Mouse (Mus musculus) liver, embryonic 13.5 days (tissue): Measurements from ENCODE around the gene Rln3. TPM values are rescaled to one million over a fixed set of nuclear protein-coding genes. Genes with fewer than 3 reads are reported as not detected.
"Not testable (repeated sequence)": the region's sequence is repeated elsewhere in the genome, so short reads cannot be mapped to it uniquely, and the experiment has no call there.

Experiments used
- ATAC-seq: fragments of 200-750 bp; cut with Nextera tagmentation; 2 replicates; pipeline ENCODE4 v1.8.0; 2017; ENCODE audit warnings: low read depth, mild to moderate bottlenecking, moderate number of reproducible peaks, moderate library complexity
- DNase-seq: peaks from one replicate; pipeline ENCODE4 v3.0.0; 2022
- H3K27ac ChIP-seq: fragments of 300-500 bp; sonication (generic); 2 replicates; pipeline ENCODE4 v1.5.1; 2015; ENCODE audit warnings: moderate library complexity, mild to moderate bottlenecking, inconsistent platforms
- H3K27me3 ChIP-seq: fragments of 300-500 bp; sonication (generic); 2 replicates; pipeline ENCODE4 v1.6.1; 2015; ENCODE audit warnings: mild to moderate bottlenecking, inconsistent platforms
- H3K36me3 ChIP-seq: fragments of 300-500 bp; sonication (generic); 2 replicates; pipeline ENCODE4 v1.6.1; 2015; ENCODE audit warnings: mild to moderate bottlenecking, inconsistent platforms
- H3K4me1 ChIP-seq: fragments of 300-500 bp; sonication (generic); replicated peaks from 2 replicates; pipeline ENCODE4 v1.6.1; 2015; ENCODE audit warnings: inconsistent platforms
- H3K4me2 ChIP-seq: fragments of 300-500 bp; sonication (generic); 2 replicates; pipeline ENCODE4 v1.6.1; 2015; ENCODE audit warnings: inconsistent platforms, mild to moderate bottlenecking, moderate library complexity
- H3K4me3 ChIP-seq: fragments of 300-500 bp; sonication (generic); replicated peaks from 2 replicates; pipeline ENCODE4 v1.5.1; 2015; ENCODE audit warnings: mild to moderate bottlenecking, inconsistent platforms
- H3K9ac ChIP-seq: fragments of 300-500 bp; sonication (generic); 2 replicates; pipeline ENCODE4 v1.6.1; 2015; ENCODE audit warnings: mild to moderate bottlenecking, inconsistent platforms
- H3K9me3 ChIP-seq: fragments of 300-500 bp; sonication (generic); replicated peaks from 2 replicates; pipeline ENCODE4 v1.6.1; 2016; ENCODE audit warnings: inconsistent platforms
- WGBS: fragments of 180-500 bp; shearing (Covaris S2); methylation state at CpG from one replicate; pipeline ENCODE4 v1.1.7; 2015; ENCODE audit not compliant: insufficient replicate concordance; 5-methylcytosine and 5-hydroxymethylcytosine counted together
- polyA plus RNA-seq: library from polyadenylated mRNA; unstranded; fragments of >200 nt; fragmentation: Nextera tagmentation; extraction: Ambion mirVana; gene quantifications from 2 replicates; pipeline ENCODE4 v1.2.1, GENCODE M21; 2015

Rln3 gene
- polyA plus RNA-seq, 1 experiment from 2014 or later = not detected

DNA sequence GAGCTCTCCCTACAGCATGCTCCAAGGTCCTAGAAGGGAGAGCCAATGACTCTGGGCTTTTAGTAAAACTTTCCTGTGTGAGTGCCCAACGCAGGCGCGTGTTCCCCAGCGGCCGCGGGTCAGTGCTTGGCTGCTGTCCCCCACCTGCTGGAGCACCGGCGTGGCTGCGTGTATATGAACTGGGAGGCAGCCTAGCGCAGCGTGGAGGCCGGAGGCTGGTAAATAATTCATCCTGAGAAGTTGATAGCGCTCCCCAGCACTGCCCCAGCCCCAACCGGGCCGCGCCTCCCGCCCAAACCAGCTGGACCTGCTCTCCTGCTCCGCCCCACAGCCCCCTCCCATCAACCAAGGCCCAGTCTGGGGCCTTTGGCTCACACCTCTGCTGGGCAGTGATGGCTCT is 23.7 kb downstream of the Rln3 start, which contains the start of gene Palm3:
TSS of gene Palm3 (plus strand) at position 376 of the 400 bp plus-strand sequence.
- H3K27ac ChIP-seq = no peak within 1 kb of the TSS
- peaks cover 15% of the 10 kb centered on the region for H3K4me1 ChIP-seq
- DNase-seq (no peak), ATAC-seq (no peak)
- no peaks in the 10 kb centered on the region for H3K36me3 ChIP-seq
- H3K4me3 ChIP-seq = no peak within 1 kb of the TSS
- no peaks in the 10 kb centered on the region for H3K9me3 ChIP-seq
- 17% methylated on average over 18 of the region's 18 CpGs for WGBS
- H3K27me3 ChIP-seq = peaks cover 75% of the 10 kb centered on the region
- no peak within 1 kb of the TSS for H3K9ac ChIP-seq
- 0 out of 2 replicates have a peak within 1 kb of the TSS, but pooled peaks have one; percentile 2 for H3K4me2 ChIP-seq

DNA sequence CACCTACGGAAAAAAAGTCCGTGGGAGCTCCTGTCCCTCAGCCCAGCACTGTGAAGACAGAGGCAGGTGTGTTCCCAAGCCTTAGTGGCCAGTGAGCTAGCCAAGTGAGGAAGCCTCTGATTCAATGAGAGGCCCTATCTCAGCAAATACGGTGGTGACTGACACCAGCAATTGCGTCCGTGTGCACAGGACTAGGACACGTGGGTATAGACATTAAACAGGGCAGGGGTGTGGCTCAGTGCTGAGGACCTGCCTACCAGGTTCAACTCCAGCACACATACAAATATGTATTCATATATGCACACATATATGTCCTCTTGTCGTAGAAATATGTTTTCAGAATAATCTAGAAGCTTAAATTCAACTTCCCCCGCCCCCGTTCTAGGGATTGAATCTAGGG is 25.1 kb downstream of the Rln3 start:
- no peak overlapping the region for H3K27ac ChIP-seq
- WGBS = 62% methylated on average over 9 of the region's 9 CpGs
- peaks cover 10% of the 10 kb centered on the region; the same call in 1 of the 2 replicates for H3K4me1 ChIP-seq
- no peak overlapping the region for H3K9ac ChIP-seq
- H3K36me3 ChIP-seq = no peaks in the 10 kb centered on the region
- H3K4me3 ChIP-seq = no peak overlapping the region
- no peak overlapping the region for H3K4me2 ChIP-seq
- peaks cover 67% of the 10 kb centered on the region for H3K27me3 ChIP-seq
- no peak for DNase-seq
- no peaks in the 10 kb centered on the region for H3K9me3 ChIP-seq
- ATAC-seq = no peak

DNA sequence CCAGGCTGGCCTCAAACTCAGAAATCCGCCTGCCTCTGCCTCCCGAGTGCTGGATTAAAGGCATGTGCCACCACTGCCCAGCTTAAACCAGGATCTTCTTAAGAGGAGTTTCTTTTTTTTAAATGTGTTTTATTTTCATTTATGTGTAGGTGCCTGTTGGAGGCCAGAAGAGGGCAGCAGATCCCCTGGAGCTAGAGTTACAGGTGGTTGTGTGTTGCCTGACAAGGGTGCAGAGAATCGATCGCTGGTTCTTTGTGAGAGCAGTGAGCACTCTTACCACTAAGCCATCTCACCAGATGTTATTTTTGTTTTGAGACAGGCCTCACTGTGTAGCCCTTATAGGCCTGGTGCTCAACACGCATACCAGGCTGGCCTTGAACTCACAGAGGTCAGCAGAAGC is 29.0 kb downstream of the Rln3 start:
- ATAC-seq = no peak

DNA sequence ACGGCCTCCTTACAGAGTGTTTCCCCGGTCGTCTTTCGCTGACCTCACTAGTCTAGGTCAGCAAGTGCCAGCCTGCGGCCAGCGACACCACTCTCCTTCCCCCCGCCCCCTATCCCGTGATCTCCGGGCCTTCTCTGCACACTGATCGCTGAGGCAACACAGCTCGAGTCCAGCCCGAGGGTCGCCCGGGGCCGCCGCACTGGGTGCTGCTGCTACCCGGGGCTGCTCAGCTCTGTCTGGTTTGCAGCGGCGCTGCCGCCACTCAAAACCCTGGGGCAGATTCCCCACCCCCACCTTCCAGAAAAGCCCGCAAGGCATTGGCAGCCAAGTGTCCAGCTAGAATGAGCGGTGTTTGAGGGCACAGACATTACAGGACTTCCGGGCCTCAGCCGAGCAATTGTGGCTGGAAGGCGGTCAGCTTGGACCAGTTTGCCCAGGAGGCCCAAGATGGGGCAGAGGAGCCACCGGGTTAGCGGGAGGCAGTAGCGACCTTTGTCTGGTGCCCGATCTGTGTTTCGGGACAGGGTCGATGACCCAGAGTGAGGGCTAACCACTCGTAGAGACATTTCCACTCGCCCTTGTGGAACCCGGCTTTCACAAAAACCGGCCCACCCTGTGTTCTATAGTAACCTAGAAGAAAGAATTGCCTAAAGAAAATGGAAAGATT is 32.2 kb downstream of the Rln3 start:
- ATAC-seq = 0 out of 2 replicates have a peak, but pooled peaks have one; percentile 11
- H3K9ac ChIP-seq = no peak overlapping the region

More for the DNA sequence above, 29.0 kb downstream of the Rln3 start:
- H3K4me1 ChIP-seq = peaks cover 19% of the 10 kb centered on the region
- no peak overlapping the region for H3K27ac ChIP-seq
- no peak overlapping the region for H3K4me2 ChIP-seq
- H3K4me3 ChIP-seq = no peak overlapping the region
- H3K27me3 ChIP-seq = peaks cover 64% of the 10 kb centered on the region
- WGBS = 73% methylated on average over 5 of the region's 5 CpGs
- no peak overlapping the region for H3K9ac ChIP-seq
- no peaks in the 10 kb centered on the region for H3K36me3 ChIP-seq
- H3K9me3 ChIP-seq = no peaks in the 10 kb centered on the region
- DNase-seq = no peak

DNA sequence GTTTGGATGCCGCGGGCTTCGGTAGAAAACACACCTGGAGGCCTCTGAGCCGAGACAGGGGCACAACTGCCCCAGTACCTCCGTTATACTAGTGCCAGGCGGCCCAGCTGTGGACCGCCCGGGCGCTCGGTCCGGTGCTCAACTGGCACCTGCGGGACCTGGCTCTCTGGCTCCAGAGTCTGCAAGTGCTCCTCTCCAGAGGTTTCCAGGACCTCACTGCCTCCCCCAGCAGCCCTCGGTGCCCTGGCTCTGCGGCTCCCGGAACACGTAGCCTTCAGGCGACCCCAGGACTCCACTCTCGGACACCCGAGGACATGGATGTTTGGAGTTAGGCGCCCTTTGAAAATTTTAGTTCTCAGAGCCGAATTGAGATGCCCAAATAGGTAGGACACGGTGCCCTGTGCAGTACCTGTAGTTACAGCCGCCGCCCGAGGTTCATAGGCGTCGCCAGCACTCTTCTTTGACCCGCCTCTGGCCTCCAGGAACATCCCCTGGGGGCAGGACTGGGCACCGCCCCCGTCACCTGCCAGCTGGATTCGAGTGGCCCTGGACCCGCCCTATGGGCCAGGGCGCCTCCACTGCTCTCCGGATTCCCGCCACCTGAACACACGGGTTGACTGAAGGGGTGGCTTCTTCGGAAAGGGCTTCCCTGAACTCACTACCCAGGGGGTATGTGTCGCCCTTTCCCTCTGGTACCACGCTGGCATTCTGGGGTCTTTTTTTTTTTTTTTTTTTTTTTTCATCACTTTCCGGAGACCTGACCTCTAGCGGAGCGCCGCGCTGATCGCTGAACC is 32.9 kb downstream of the Rln3 start, which contains the start of gene 2210011C24Rik:
TSS of gene 2210011C24Rik (minus strand) at position 467 of the 794 bp plus-strand sequence.
- Histone ChIP-seq H3K4me2 (peak within 1 kb of the TSS; percentile 71), H3K4me1 (peaks cover 23% of the 10 kb centered on the region), H3K9ac (no peak within 1 kb of the TSS), H3K27ac (no peak within 1 kb of the TSS), H3K4me3 (peak within 1 kb of the TSS; percentile 56), H3K9me3 (no peaks in the 10 kb centered on the region), H3K27me3 (peaks cover 57% of the 10 kb centered on the region), H3K36me3 (no peaks in the 10 kb centered on the region)
- WGBS = under 1% methylated on average over 45 of the region's 45 CpGs
- ATAC-seq (no peak), DNase-seq (no peak)

More for the DNA sequence above, 32.2 kb downstream of the Rln3 start:
- H3K27ac ChIP-seq = no peak overlapping the region
- no peak for DNase-seq
- H3K4me3 ChIP-seq = peak overlapping the region; percentile 56
- no peaks in the 10 kb centered on the region for H3K36me3 ChIP-seq
- 10% methylated on average over 35 of the region's 35 CpGs for WGBS
- H3K27me3 ChIP-seq = peaks cover 61% of the 10 kb centered on the region
- H3K4me1 ChIP-seq = peaks cover 23% of the 10 kb centered on the region
- no peaks in the 10 kb centered on the region for H3K9me3 ChIP-seq
- peak overlapping the region; percentile 71 for H3K4me2 ChIP-seq

DNA sequence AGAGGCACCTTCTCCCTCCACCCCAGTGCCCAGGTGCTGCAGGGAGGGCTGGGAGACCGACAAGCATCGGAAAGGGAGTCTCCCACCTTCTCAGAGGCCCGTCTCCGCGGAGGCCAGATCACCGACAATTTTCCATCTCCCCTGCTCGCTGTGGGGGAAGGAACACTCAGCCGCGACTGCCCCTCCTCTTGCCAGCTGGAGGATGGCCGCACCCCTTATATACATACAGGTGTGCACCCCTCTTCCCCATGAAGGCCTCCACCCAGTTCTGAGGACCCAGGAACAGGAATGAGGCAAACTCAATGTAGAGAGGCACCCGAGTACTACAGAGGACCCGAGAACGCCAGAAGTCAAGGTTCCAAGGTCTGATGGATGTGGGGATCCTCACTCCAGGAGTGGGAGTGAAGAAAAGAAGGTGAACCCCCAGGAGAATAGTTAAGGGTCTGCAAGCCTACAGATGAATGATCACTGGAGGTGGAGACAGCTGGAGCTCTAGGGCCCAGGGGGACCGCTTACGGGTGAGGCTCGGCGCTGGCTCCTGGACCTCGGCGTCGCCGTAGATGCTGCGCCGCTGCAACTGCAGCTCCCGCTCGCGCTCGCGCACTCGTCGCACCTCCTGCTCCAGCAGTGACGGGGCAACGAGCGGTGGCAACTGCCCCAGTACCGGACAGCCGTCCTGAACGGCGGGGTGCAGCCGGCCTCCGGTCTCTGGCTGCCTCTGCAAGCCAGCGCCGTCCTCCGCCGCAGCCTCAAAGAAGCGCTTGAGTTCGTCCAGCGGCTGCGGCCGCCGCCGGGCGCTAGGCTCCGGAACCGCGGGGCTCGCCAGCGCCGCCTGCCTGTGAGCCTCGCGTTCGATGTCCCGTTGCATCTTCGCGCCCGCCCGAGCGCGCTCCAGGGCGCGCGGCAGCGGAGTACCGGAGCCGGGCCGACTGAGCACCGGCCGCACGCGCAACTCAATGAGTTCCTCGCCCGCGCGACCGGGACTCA is 33.9 kb downstream of the Rln3 start:
- Histone ChIP-seq H3K4me2 (peak overlapping the region; percentile 71), H3K4me1 (peaks cover 23% of the 10 kb centered on the region), H3K9ac (no peak overlapping the region), H3K4me3 (peak overlapping the region; percentile 56), H3K27me3 (peaks cover 55% of the 10 kb centered on the region), H3K36me3 (no peaks in the 10 kb centered on the region), H3K27ac (no peak overlapping the region), H3K9me3 (no peaks in the 10 kb centered on the region)
- 3% methylated on average over 83 of the region's 83 CpGs for WGBS
- DNase-seq (peak; percentile 32), ATAC-seq (peak; percentile 22; the same call in 1 of the 2 replicates)

DNA sequence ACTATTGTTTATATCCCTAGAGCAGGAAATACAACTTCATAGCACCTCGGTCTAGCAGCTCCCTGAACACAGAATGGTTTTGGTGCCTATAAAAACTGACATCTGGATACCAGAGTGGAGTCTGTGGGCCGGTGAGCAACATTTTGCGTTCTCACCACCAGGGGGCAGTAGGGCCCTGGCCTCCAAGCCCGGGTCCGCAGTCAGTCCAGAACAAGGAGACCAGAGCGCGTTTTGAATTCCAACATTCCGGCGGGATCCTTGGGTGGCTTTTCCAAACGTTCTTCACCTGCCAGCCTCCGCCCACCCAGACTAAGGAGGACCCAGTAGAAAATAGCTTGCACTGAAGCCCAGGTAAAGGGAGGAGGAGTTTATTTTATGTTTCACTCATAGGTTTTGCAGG is 34.9 kb downstream of the Rln3 start:
- ATAC-seq (no peak), DNase-seq (peak; percentile 34)
- Histone ChIP-seq H3K9me3 (no peaks in the 10 kb centered on the region), H3K4me1 (peaks cover 30% of the 10 kb centered on the region), H3K4me2 (no peak overlapping the region), H3K9ac (no peak overlapping the region), H3K27ac (no peak overlapping the region), H3K36me3 (no peaks in the 10 kb centered on the region), H3K27me3 (peaks cover 52% of the 10 kb centered on the region), H3K4me3 (no peak overlapping the region)
- 2% methylated on average over 11 of the region's 11 CpGs for WGBS

DNA sequence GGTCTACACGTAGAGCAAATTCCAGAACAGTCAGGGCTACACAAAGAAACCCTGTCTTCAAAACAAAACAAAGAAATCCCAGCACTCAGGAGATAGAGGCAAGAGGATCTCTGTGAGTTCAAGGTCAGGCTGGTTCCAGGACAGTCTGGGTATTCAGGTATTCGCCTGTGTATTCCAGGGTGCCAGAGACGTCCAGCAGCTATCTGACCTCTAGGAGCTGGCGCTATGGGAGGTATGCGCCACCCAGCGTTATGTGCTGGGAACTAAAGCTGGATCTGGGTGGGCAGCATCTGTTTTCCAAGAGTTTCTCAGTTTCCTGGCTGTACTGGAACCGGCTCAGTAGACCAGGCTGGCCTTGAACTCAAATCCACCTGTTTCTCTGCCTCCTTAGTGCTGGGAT is 36.4 kb downstream of the Rln3 start:
- H3K27ac ChIP-seq = no peak overlapping the region
- ATAC-seq (no peak), DNase-seq (no peak)
- H3K9ac ChIP-seq = no peak overlapping the region
- no peaks in the 10 kb centered on the region for H3K9me3 ChIP-seq
- peaks cover 43% of the 10 kb centered on the region for H3K27me3 ChIP-seq
- H3K4me2 ChIP-seq = no peak overlapping the region
- WGBS = 47% methylated on average over 7 of the region's 7 CpGs
- H3K4me1 ChIP-seq = peaks cover 41% of the 10 kb centered on the region
- H3K4me3 ChIP-seq = no peak overlapping the region
- H3K36me3 ChIP-seq = 0 out of 2 replicates have a peak, but pooled peaks cover under 1% of the 10 kb centered on the region

DNA sequence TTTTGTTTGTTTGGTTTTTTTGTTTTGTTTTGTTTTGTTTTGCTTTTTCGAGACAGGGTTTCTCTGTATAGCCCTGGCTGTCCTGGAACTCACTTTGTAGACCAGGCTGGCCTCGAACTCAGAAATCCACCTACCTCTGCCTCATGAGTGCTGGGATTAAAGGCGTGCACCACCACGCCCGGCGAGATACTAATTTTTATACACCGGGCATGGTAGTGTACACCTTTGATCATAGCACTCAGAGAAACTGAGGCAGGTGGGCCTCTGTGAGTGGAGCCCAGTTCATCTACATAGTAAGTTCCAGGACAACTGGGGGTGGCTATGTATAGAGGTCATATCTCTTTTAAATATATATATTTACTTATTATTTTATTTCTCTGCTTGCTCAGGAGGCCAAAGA is 39.3 kb downstream of the Rln3 start:
- 0 out of 2 replicates have a peak overlapping the region, but pooled peaks have one; percentile 84 for H3K27ac ChIP-seq
- H3K9ac ChIP-seq, H3K9me3 ChIP-seq, H3K4me3 ChIP-seq, DNase-seq, ATAC-seq: not testable (repeated sequence)
- H3K27me3 ChIP-seq = peaks cover 14% of the 10 kb centered on the region
- peak overlapping the region; percentile 88; the same call in 1 of the 2 replicates for H3K4me2 ChIP-seq
- H3K4me1 ChIP-seq = peaks cover 43% of the 10 kb centered on the region
- 79% methylated on average over 7 of the region's 7 CpGs for WGBS
- peaks cover 27% of the 10 kb centered on the region for H3K36me3 ChIP-seq

DNA sequence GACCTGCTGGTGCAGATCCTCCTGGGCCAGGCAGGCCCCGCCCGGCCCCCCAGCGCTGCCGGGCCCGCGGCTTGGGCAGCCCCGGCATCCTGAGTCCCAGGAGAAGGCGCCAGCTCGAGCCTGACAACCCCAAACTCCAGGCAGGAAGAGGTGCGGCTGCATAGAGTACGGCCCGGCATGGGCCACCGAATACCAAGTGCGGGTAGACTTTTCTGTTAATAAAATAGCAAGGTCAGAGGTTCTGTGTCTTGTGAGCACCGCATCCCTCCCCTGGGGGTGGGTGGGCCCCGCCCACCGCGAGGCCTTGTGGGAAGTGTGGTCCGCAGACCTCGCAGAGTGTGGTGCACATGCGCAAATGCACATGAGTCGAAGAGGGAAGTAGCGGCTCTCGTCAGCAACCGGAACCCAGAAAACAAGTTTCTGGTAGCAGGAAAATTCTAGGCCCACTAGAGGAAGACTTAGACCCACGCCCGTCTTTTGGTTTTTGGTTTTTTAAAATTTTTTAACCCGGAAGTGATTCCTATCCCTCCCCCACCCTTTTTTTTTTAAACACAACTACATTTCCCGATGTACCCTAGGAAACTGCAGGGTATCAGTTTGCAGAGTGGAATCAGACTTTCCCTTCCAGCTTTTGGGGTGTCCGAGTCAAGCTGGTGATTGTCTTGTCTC is 40.1 kb downstream of the Rln3 start:
- Histone ChIP-seq H3K4me3 (peak overlapping the region; percentile 65), H3K4me2 (peak overlapping the region; percentile 88), H3K9ac (peak overlapping the region; percentile 76), H3K27ac (peak overlapping the region; percentile 84), H3K27me3 (peaks cover 6% of the 10 kb centered on the region), H3K9me3 (no peaks in the 10 kb centered on the region), H3K36me3 (peaks cover 36% of the 10 kb centered on the region), H3K4me1 (peaks cover 46% of the 10 kb centered on the region)
- ATAC-seq = peak; percentile 89
- 1% methylated on average over 30 of the region's 30 CpGs for WGBS
- peak; percentile 85 for DNase-seq
